Mouse (Mus musculus): Measurements from ENCODE around the gene Olfr1417.

DNA sequence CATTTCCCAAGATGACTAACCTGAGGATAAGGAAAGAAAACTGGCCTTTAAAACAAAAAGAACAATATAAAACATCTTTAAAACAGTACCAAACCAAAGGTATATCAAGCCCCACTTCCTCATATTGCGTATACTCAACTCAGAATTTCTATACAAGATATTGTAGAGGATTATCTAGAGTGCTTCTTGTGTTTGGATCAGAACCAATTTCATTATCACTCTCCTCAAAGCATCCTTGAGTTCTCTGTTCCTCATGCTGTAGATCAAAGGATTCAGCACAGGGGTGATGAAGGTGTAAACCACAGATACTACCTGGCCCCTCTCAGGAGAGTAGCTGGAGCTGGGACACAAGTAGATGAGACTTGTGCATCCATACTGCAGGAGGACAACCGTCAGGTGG, 15.8 kb upstream of the Olfr1417 start:
- TF ChIP-seq POLR2AphosphoS5 (IDR thresholded peaks at IDR 0.05; ENCODE audit: insufficient replicate concordance, low read depth, low read length): no peak
- no peak for TF ChIP-seq CTCF (IDR thresholded peaks at IDR 0.05; ENCODE audit: low read depth, low read length)
- TF ChIP-seq GATA1 (IDR thresholded peaks at IDR 0.05; ENCODE audit: borderline replicate concordance, low read length): no peak
- no peak for TF ChIP-seq TAL1 (conservative IDR thresholded peaks at IDR 0.05; ENCODE audit: low read depth, low read length)
- no peak for TF ChIP-seq GATA2 (IDR thresholded peaks at IDR 0.05; ENCODE audit: borderline replicate concordance, low read depth, low read length)

Measured in G1E (cell line).